Mouse (Mus musculus): ENCODE data around the gene Gm21913. TPM values are rescaled to one million over a fixed set of nuclear protein-coding genes. Genes with fewer than 3 reads are reported as not detected.
"Not testable (repeated sequence)": the region's sequence is repeated elsewhere in the genome, so short reads cannot be mapped to it uniquely, and the experiment has no call there.

The Gm21913 gene
- not detected in 2 replicates for polyA plus RNA-seq (2016; fragmentation: Nextera tagmentation; extraction: Ambion mirVana)

GRCm38 (mm10) chrY:74623596-74623995, at the start of gene Gm21913:
Gene Gm21913, plus strand, starts transcription at chrY:74623896.
- H3K4me1 ChIP-seq; H3K27me3 ChIP-seq; H3K9me3 ChIP-seq (replicated peaks); H3K36me3 ChIP-seq; H3K9ac ChIP-seq; ATAC-seq (ENCODE audit: low FRiP score); H3K4me2 ChIP-seq (replicated peaks); H3K27ac ChIP-seq; H3K4me3 ChIP-seq: not testable (repeated sequence)
- no CpG with 5 or more reads among the region's 3 CpGs for WGBS

Other genes starting within 250 kb of the Gm21913 start
- gene Gm29110, start 153.4 kb upstream of the Gm21913 start, polyA plus RNA-seq (2016; fragmentation: Nextera tagmentation; extraction: Ambion mirVana): not detected in 2 replicates